8 mouse cellular contexts compared by ENCODE assay signal in the genomic region with DNA sequence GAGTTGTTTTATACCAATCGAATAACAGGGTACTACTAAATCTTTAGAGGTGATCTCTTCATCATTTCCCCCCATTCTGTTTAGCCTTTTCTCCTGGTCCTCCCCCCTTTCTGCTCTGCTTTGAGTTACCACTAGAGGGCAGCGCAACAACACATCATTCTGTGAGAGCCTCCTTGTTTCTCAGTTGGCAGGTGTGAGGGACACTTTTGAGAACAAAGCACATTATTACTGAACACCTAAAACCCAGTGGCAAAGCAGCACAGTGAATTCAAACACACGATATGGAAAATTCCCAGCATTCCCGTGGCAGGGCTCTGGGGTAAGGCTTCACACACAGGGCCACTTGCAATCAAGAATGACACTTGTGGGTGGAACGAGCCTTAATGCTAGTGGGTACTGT.
DNase-seq lines count a peak whose midpoint lies in the region; ATAC-seq and TF ChIP-seq lines count a peak whose summit lies in the region.

No protein-coding gene starts in this region.

- 47% methylated on average over 5 of the region's 5 CpGs for WGBS in liver, adult 2 months
- WGBS in liver, embryonic 11.5 days, result 46% methylated on average over 5 of the region's 5 CpGs
- 33% methylated on average over 5 of the region's 5 CpGs for WGBS in forebrain, embryonic 12.5 days
- 39% methylated on average over 5 of the region's 5 CpGs for WGBS in intestine, embryonic 15.5 days
- 14% methylated on average over 5 of the region's 5 CpGs for WGBS in midbrain, postnatal 0 days

- no peak for DNase-seq in liver, adult 2 months (ENCODE audit: extremely low read depth, low read depth, low spot score)
- no peak for DNase-seq in liver, embryonic 11.5 days (ENCODE audit: low spot score)
- peak; percentile 6 for DNase-seq in c-Kit-negative CD71-positive TER-119-positive erythroid progenitor cells, embryonic 14.5 days (ENCODE audit: low read depth, low spot score)
- peak; percentile 46 to 48 for DNase-seq in left cerebral cortex, postnatal 10 days (ENCODE audit: extremely low spot score in 1 of 2, low spot score in 2 of 2)
- DNase-seq in midbrain, postnatal 0 days (ENCODE audit: low spot score), result peak; percentile 80
- peak; percentile 11 to 27 for DNase-seq in thymus, postnatal 36 days

- H3K4me2 ChIP-seq in liver, embryonic 11.5 days, result no peak overlapping the region
- no peak overlapping the region for H3K4me2 ChIP-seq in forebrain, embryonic 12.5 days
- no peak overlapping the region for H3K4me2 ChIP-seq in intestine, embryonic 15.5 days (replicated peaks)
- H3K4me2 ChIP-seq in midbrain, postnatal 0 days (ENCODE audit: low read depth, low read length, poor library complexity, severe bottlenecking), result no peak overlapping the region

- H3K79me2 ChIP-seq in liver, adult 2 months (ENCODE audit: control insufficient read depth, insufficient read depth, low read length), result peaks cover 44% of the 10 kb centered on the region; the same call in 1 of the 2 replicates

- no peak for TF ChIP-seq POLR2A in liver, adult 2 months (IDR thresholded peaks at IDR 0.05; ENCODE audit: extremely low read depth, insufficient read depth, low read length)

- no peak for ATAC-seq in liver, embryonic 11.5 days (replicated peaks; ENCODE audit: low FRiP score)
- peak; percentile 28; the same call in 1 of the 2 replicates for ATAC-seq in forebrain, embryonic 12.5 days (ENCODE audit: low FRiP score)
- ATAC-seq in intestine, embryonic 15.5 days, result 0 out of 2 replicates have a peak, but pooled peaks have one; percentile 44
- no peak for ATAC-seq in midbrain, postnatal 0 days (ENCODE audit: low FRiP score)

- no peak overlapping the region for H3K4me3 ChIP-seq in liver, adult 2 months (ENCODE audit: insufficient read depth, low read depth, low read length)
- no peak overlapping the region for H3K4me3 ChIP-seq in liver, embryonic 11.5 days (ENCODE audit: low read depth, low read length)
- H3K4me3 ChIP-seq in forebrain, embryonic 12.5 days (replicated peaks), result no peak overlapping the region
- H3K4me3 ChIP-seq in intestine, embryonic 15.5 days (replicated peaks), result no peak overlapping the region
- no peak overlapping the region for H3K4me3 ChIP-seq in midbrain, postnatal 0 days (ENCODE audit: low read depth, low read length)

- H3K9me3 ChIP-seq in liver, embryonic 11.5 days (ENCODE audit: control insufficient read depth, low read length), result no peaks in the 10 kb centered on the region
- no peaks in the 10 kb centered on the region for H3K9me3 ChIP-seq in forebrain, embryonic 12.5 days
- no peaks in the 10 kb centered on the region for H3K9me3 ChIP-seq in intestine, embryonic 15.5 days
- no peaks in the 10 kb centered on the region for H3K9me3 ChIP-seq in midbrain, postnatal 0 days (ENCODE audit: low read length)

- H3K9ac ChIP-seq in liver, adult 2 months (ENCODE audit: low read depth, low read length), result no peak overlapping the region
- no peak overlapping the region for H3K9ac ChIP-seq in liver, embryonic 11.5 days (ENCODE audit: low read depth, low read length)
- H3K9ac ChIP-seq in forebrain, embryonic 12.5 days, result no peak overlapping the region
- H3K9ac ChIP-seq in intestine, embryonic 15.5 days, result no peak overlapping the region
- no peak overlapping the region; the same call in 1 of the 2 replicates for H3K9ac ChIP-seq in midbrain, postnatal 0 days (replicated peaks; ENCODE audit: low read length, poor library complexity, severe bottlenecking)

- peaks cover 10% of the 10 kb centered on the region for H3K4me1 ChIP-seq in liver, adult 2 months (ENCODE audit: control insufficient read depth, insufficient read depth, low read length)
- H3K4me1 ChIP-seq in liver, embryonic 11.5 days (replicated peaks; ENCODE audit: control insufficient read depth, insufficient read depth, low read length), result no peaks in the 10 kb centered on the region
- H3K4me1 ChIP-seq in forebrain, embryonic 12.5 days, result peaks cover 52% of the 10 kb centered on the region
- H3K4me1 ChIP-seq in intestine, embryonic 15.5 days (replicated peaks), result peaks cover 12% of the 10 kb centered on the region
- peaks cover 6% of the 10 kb centered on the region for H3K4me1 ChIP-seq in midbrain, postnatal 0 days (ENCODE audit: insufficient read depth, low read length)

- no peaks in the 10 kb centered on the region for H3K36me3 ChIP-seq in liver, adult 2 months (ENCODE audit: control insufficient read depth, insufficient read depth, low read length)
- no peaks in the 10 kb centered on the region for H3K36me3 ChIP-seq in liver, embryonic 11.5 days (ENCODE audit: control insufficient read depth, insufficient read depth, low read length)
- no peaks in the 10 kb centered on the region for H3K36me3 ChIP-seq in forebrain, embryonic 12.5 days (replicated peaks)
- no peaks in the 10 kb centered on the region for H3K36me3 ChIP-seq in intestine, embryonic 15.5 days
- H3K36me3 ChIP-seq in midbrain, postnatal 0 days (ENCODE audit: insufficient read depth, low read length), result no peaks in the 10 kb centered on the region

- peak; percentile 62 for TF ChIP-seq CTCF in liver, adult 2 months (IDR thresholded peaks at IDR 0.05; ENCODE audit: low read depth, low read length)
- TF ChIP-seq CTCF in midbrain, postnatal 0 days (IDR thresholded peaks at IDR 0.05), result peak; percentile 97

- H3K27me3 ChIP-seq in liver, adult 2 months (ENCODE audit: control insufficient read depth, insufficient read depth, low read length), result no peaks in the 10 kb centered on the region
- H3K27me3 ChIP-seq in liver, embryonic 11.5 days (replicated peaks; ENCODE audit: control insufficient read depth, insufficient read depth, low read length), result no peaks in the 10 kb centered on the region
- no peaks in the 10 kb centered on the region for H3K27me3 ChIP-seq in forebrain, embryonic 12.5 days
- H3K27me3 ChIP-seq in intestine, embryonic 15.5 days (replicated peaks), result no peaks in the 10 kb centered on the region
- no peaks in the 10 kb centered on the region for H3K27me3 ChIP-seq in midbrain, postnatal 0 days (ENCODE audit: insufficient read depth, low read length)

- intact Hi-C loops in left cerebral cortex, postnatal 10 days (cut with DNase I), result loop anchor here (2.0 to 5.0 kb wide), 2 partner anchors 1171 to 1301 kb away; no protein-coding TSS in a partner anchor

- no peak overlapping the region for H3K27ac ChIP-seq in liver, adult 2 months (replicated peaks; ENCODE audit: insufficient read depth, low read depth, low read length)
- no peak overlapping the region for H3K27ac ChIP-seq in liver, embryonic 11.5 days (ENCODE audit: low read depth, low read length)
- H3K27ac ChIP-seq in forebrain, embryonic 12.5 days, result peak overlapping the region; percentile 68; the same call in 1 of the 2 replicates
- H3K27ac ChIP-seq in intestine, embryonic 15.5 days, result no peak overlapping the region
- no peak overlapping the region for H3K27ac ChIP-seq in midbrain, postnatal 0 days (ENCODE audit: low read depth, low read length)

Comparison
In these comparisons a context has a peak if more than half of its experiments do, and no peak if none do; other contexts are left out.
1. DNase-seq: peak in c-Kit-negative CD71-positive TER-119-positive erythroid progenitor cells, embryonic 14.5 days (single experiment), left cerebral cortex, postnatal 10 days (2 of 2), midbrain, postnatal 0 days (single experiment) and thymus, postnatal 36 days (2 of 2); none in liver, adult 2 months (single experiment) and liver, embryonic 11.5 days (single experiment).
2. ATAC-seq: peak in forebrain, embryonic 12.5 days (single experiment) and intestine, embryonic 15.5 days (single experiment); none in liver, embryonic 11.5 days (single experiment) and midbrain, postnatal 0 days (single experiment).